Mouse (Mus musculus): ENCODE data around the gene Rps18. TPM values are rescaled to one million over a fixed set of nuclear protein-coding genes. Genes with fewer than 3 reads are reported as not detected.

Rps18 gene
- total RNA-seq, 1 experiment from 2014 or later, result 1,150 TPM

GRCm38 (mm10) chr17:33902491-33902890, 53.3 kb downstream of the Rps18 start:
- ATAC-seq (replicated peaks in 1 of 2; ENCODE audit: insufficient read depth in 1 of 2, low FRiP score in 2 of 2, low TSS enrichment in 1 of 2, low read depth in 1 of 2, poor library complexity in 2 of 2, severe bottlenecking in 2 of 2), result no peak

GRCm38 (mm10) chr17:33902079-33902478, 53.7 kb downstream of the Rps18 start:
- ATAC-seq (replicated peaks in 1 of 2; ENCODE audit: insufficient read depth in 1 of 2, low FRiP score in 2 of 2, low TSS enrichment in 1 of 2, low read depth in 1 of 2, poor library complexity in 2 of 2, severe bottlenecking in 2 of 2), result no peak

Other genes with a start within 250 kb of the Rps18 start
- 20.5 and 28.7 TPM in 2 replicates for gene March2, start 237.3 kb downstream of the Rps18 start, total RNA-seq (2017)
- 31.6 and 49.3 TPM in 2 replicates for gene Rab11b, start 195.5 kb downstream of the Rps18 start, total RNA-seq (2017)
- gene Angptl4, start 174.2 kb downstream of the Rps18 start, total RNA-seq (2017), result 5.6 and 6.6 TPM in 2 replicates
- gene Kank3, start 145.5 kb downstream of the Rps18 start, total RNA-seq (2017), result 7.6 and 12.8 TPM in 2 replicates
- 2,029 and 3,129 TPM in 2 replicates for gene Rps28, start 131.4 kb downstream of the Rps18 start, total RNA-seq (2017)
- 123 and 126 TPM in 2 replicates for gene Ndufa7, start 131.4 kb downstream of the Rps18 start, total RNA-seq (2017)
- gene Cd320, start 112.9 kb downstream of the Rps18 start, total RNA-seq (2017), result 11.3 and 22.1 TPM in 2 replicates
- gene Gm7029, start 82.2 kb downstream of the Rps18 start, total RNA-seq (2017), result not detected in 2 replicates
- gene Kifc1, start 65.3 kb downstream of the Rps18 start, total RNA-seq (2017), result 24.7 and 37.6 TPM in 2 replicates
- gene Platr17, start 50.9 kb downstream of the Rps18 start, total RNA-seq (2017), result 3.3 and 4.4 TPM in 2 replicates
- 26.5 and 27.7 TPM in 2 replicates for gene Daxx, start 46.6 kb downstream of the Rps18 start, total RNA-seq (2017)
- gene Tapbp, start 40.1 kb downstream of the Rps18 start, total RNA-seq (2017), result 71.1 and 79.8 TPM in 2 replicates
- 20.4 and 21.4 TPM in 2 replicates for gene Zbtb22, start 40.1 kb downstream of the Rps18 start, total RNA-seq (2017)
- gene Rgl2, start 26.5 kb downstream of the Rps18 start, total RNA-seq (2017), result 36.6 and 57.1 TPM in 2 replicates
- 89.1 and 115 TPM in 2 replicates for gene Pfdn6, start 15.7 kb downstream of the Rps18 start, total RNA-seq (2017)
- 34.8 and 57.1 TPM in 2 replicates for gene Wdr46, start 15.3 kb downstream of the Rps18 start, total RNA-seq (2017)
- 3.1 and 7.3 TPM in 2 replicates for gene B3galt4, start 4.5 kb downstream of the Rps18 start, total RNA-seq (2017)
- 18.1 and 19.1 TPM in 2 replicates for gene Vps52, start 189 bp downstream of the Rps18 start, total RNA-seq (2017)
- gene H2-K1, start 44.3 kb upstream of the Rps18 start, total RNA-seq (2017), result 1,467 and 1,957 TPM in 2 replicates
- 10.6 and 15.7 TPM in 2 replicates for gene Ring1, start 68.7 kb upstream of the Rps18 start, total RNA-seq (2017)
- 81.8 and 89.3 TPM in 2 replicates for gene H2-Ke6, start 72.1 kb upstream of the Rps18 start, total RNA-seq (2017)
- gene Slc39a7, start 75.7 kb upstream of the Rps18 start, total RNA-seq (2017), result 60.8 and 96.9 TPM in 2 replicates
- gene Rxrb, start 75.8 kb upstream of the Rps18 start, total RNA-seq (2017), result 41.2 and 51.3 TPM in 2 replicates
- gene Col11a2, start 83.4 kb upstream of the Rps18 start, total RNA-seq (2017), result 2.4 and 2.9 TPM in 2 replicates
- gene H2-Oa, start 136.3 kb upstream of the Rps18 start, total RNA-seq (2017), result 9.2 and 16.9 TPM in 2 replicates
- 88.1 and 135 TPM in 2 replicates for gene H2-DMa, start 163.5 kb upstream of the Rps18 start, total RNA-seq (2017)
- 348 and 418 TPM in 2 replicates for gene Brd2, start 166.6 kb upstream of the Rps18 start, total RNA-seq (2017)
- 4.6 and 6.4 TPM in 2 replicates for gene H2-DMb2, start 187.3 kb upstream of the Rps18 start, total RNA-seq (2017)
- gene H2-DMb1, start 197.1 kb upstream of the Rps18 start, total RNA-seq (2017), result 51.5 and 55.9 TPM in 2 replicates
- gene Tap1, start 231.6 kb upstream of the Rps18 start, total RNA-seq (2017), result 130 and 164 TPM in 2 replicates
- 124 and 169 TPM in 2 replicates for gene Psmb9, start 231.8 kb upstream of the Rps18 start, total RNA-seq (2017)
- 392 and 482 TPM in 2 replicates for gene Psmb8, start 241.7 kb upstream of the Rps18 start, total RNA-seq (2017)
- 113 and 116 TPM in 2 replicates for gene Tap2, start 247.5 kb upstream of the Rps18 start, total RNA-seq (2017)